Comparison of ENCODE assay signal across 10 mouse cellular contexts in genomic region chr10:96697781-96698180, GRCm38 (mm10).
DNase-seq lines count a peak whose midpoint lies in the region; ATAC-seq and TF ChIP-seq lines count a peak whose summit lies in the region.
"Had no signal": no experiment of that assay in that cellular context is flagged by ENCODE, and none has a peak within 500 bp of the region (broad histone marks: within the 10 kb centered on the region; RNA-seq: fewer than 3 reads in every experiment).

No protein-coding gene starts in this region.

- H3K27me3 ChIP-seq in stomach, postnatal 0 days (ENCODE audit: control insufficient read depth, insufficient read depth, low read length): no peaks in the 10 kb centered on the region
- H3K27me3 ChIP-seq: embryonic facial prominence, embryonic 13.5 days; megakaryocyte, embryonic 14.5 days had no signal

- H3K4me1 ChIP-seq in stomach, postnatal 0 days (replicated peaks; ENCODE audit: control insufficient read depth, insufficient read depth): no peaks in the 10 kb centered on the region
- H3K4me1 ChIP-seq: megakaryocyte, embryonic 14.5 days had no signal

- H3K4me2 ChIP-seq in stomach, postnatal 0 days (replicated peaks; ENCODE audit: low read depth): no peak overlapping the region
- H3K4me2 ChIP-seq: embryonic facial prominence, embryonic 13.5 days had no signal

- H3K27ac ChIP-seq in stomach, postnatal 0 days (replicated peaks): no peak overlapping the region
- H3K27ac ChIP-seq: embryonic facial prominence, embryonic 13.5 days had no signal

- 0 out of 2 replicates have a peak, but pooled peaks have one; percentile 29 for ATAC-seq in stomach, postnatal 0 days (ENCODE audit: low FRiP score, low TSS enrichment)

- H3K9me3 ChIP-seq in stomach, postnatal 0 days (ENCODE audit: control insufficient read depth, low read length): no peaks in the 10 kb centered on the region
- H3K9me3 ChIP-seq: embryonic facial prominence, embryonic 13.5 days had no signal

- H3K36me3 ChIP-seq in stomach, postnatal 0 days (ENCODE audit: control insufficient read depth, insufficient read depth, low read length): no peaks in the 10 kb centered on the region
- H3K36me3 ChIP-seq: embryonic facial prominence, embryonic 13.5 days had no signal

- no peak for TF ChIP-seq EP300 in stomach, postnatal 0 days (optimal IDR thresholded peaks at IDR 0.05)

- no peak overlapping the region for H3K9ac ChIP-seq in stomach, postnatal 0 days (ENCODE audit: low read length)
- H3K9ac ChIP-seq: embryonic facial prominence, embryonic 13.5 days had no signal

- DNase-seq in kidney, adult 11 months: peak; percentile 81
- no peak for DNase-seq in kidney, adult 18-20 months
- peak; percentile 46 for DNase-seq in ZHBTc4 (ENCODE audit: low read depth, low spot score)
- peak; percentile 46 to 68 for DNase-seq in kidney, adult 8-10 months
- no peak for DNase-seq in stomach, postnatal 0 days (ENCODE audit: low spot score)
- no peak for DNase-seq in gastrocnemius, adult 18-20 months (ENCODE audit: low spot score)
- DNase-seq in layer of hippocampus, adult 9-10 months (ENCODE audit: low spot score): no peak
- no peak for DNase-seq in frontal cortex, postnatal 25 days (ENCODE audit: low spot score in 2 of 2)

- WGBS in stomach, postnatal 0 days: 56% methylated on average over 3 of the region's 3 CpGs

- TF ChIP-seq CTCF in stomach, postnatal 0 days (IDR thresholded peaks at IDR 0.05; ENCODE audit: low read depth): no peak

- H3K4me3 ChIP-seq in stomach, postnatal 0 days (ENCODE audit: low read depth, low read length): no peak overlapping the region
- H3K4me3 ChIP-seq: embryonic facial prominence, embryonic 13.5 days; megakaryocyte, embryonic 14.5 days had no signal

Comparison
In these comparisons a context has a peak if more than half of its experiments do, and no peak if none do; other contexts are left out.
1. DNase-seq: peak in kidney, adult 11 months (single experiment), ZHBTc4 (single experiment) and kidney, adult 8-10 months (2 of 2); none in kidney, adult 18-20 months (single experiment), stomach, postnatal 0 days (single experiment), gastrocnemius, adult 18-20 months (single experiment), layer of hippocampus, adult 9-10 months (single experiment) and frontal cortex, postnatal 25 days (0 of 2).